Mouse (Mus musculus) olfactory bulb, adult 2 months (tissue): Measurements from ENCODE around the gene Fbxl7.

Experiments
- CTCF ChIP-seq: fragments of 200-500 bp; IDR thresholded peaks from 2 replicates; pipeline ENCODE4 v1.5.1; 2012; ENCODE audit warnings: low read depth, mild to moderate bottlenecking, low read length, moderate library complexity; ENCODE audit not compliant: insufficient read depth
- POLR2A ChIP-seq: fragments of 200-500 bp; IDR thresholded peaks from 2 replicates; pipeline ENCODE4 v1.6.1; 2012; ENCODE audit warnings: mild to moderate bottlenecking, low read depth, low read length, moderate library complexity; ENCODE audit not compliant: insufficient read depth

- TF ChIP-seq CTCF (no peak), POLR2A (no peak)
These were observed 99.9 kb downstream of the Fbxl7 start for GRCm38 (mm10) chr15:26795518-26795917.
